Mouse (Mus musculus) urinary bladder, adult 2 months (tissue): Measurements from ENCODE around the gene Ehd4. TPM values are rescaled to one million over a fixed set of nuclear protein-coding genes. Genes with fewer than 3 reads are reported as not detected.

Experiments used
- DNase-seq: peaks from one replicate; pipeline ENCODE4 v3.0.0; 2022; ENCODE audit warnings: low spot score
- polyA plus RNA-seq: library from polyadenylated mRNA; depleted of rRNA; stranded (reverse); fragments of >200 nt; gene quantifications from 2 replicates; pipeline ENCODE4 v1.2.3, GENCODE M21; 2012

The Ehd4 gene
- polyA plus RNA-seq, 1 experiment, result 142 TPM

DNA sequence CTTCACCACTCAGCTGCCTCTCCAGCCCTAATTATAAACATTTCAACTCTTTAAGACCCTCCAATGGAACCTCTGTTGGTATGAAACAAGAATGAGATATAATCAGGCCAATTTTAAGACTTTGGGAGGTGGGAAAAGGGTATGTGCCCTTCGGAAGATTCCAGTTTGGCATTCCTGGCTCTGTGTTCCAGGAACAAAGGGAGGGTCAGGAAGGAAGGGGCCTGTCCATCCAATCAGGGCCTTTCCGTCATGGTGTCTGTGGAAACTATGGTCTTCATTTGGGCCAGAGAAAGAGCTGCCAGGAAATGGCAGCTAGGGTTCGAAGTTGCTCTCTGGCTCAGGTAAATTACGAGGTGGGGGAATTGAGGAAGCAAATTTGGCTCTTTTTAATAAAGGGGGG is 46.3 kb downstream of the Ehd4 start:
- DNase-seq, result no peak

GRCm38 (mm10) chr2:120107446-120107845 is 47.0 kb downstream of the Ehd4 start:
- DNase-seq, result no peak

DNA sequence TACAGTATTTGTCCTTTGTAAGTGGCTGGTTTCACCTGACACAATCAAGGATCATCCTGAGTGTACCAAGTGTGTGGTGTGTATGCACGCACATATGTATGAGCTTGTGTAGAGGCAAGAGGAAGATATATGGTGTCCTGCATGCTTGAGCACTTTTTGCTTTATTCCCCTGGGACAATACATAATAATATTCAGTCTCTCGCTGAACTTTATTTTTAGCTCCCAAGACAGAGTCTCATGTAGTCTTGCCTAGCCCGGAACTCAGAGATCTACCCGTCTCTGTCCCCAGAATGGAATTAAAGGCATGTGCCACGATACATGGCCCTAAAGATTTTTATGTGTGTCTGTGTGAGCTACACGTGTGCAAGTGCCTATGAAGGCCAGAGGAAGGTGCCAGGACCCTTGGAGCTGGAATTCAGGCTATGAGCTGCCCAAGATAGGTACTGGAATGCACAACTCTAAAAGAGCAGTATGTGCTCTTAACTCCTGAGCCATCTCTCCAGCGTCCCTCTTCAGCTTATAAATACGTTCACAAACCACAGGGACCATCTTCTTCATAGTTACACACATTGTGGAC is 47.9 kb downstream of the Ehd4 start:
- no peak for DNase-seq

DNA sequence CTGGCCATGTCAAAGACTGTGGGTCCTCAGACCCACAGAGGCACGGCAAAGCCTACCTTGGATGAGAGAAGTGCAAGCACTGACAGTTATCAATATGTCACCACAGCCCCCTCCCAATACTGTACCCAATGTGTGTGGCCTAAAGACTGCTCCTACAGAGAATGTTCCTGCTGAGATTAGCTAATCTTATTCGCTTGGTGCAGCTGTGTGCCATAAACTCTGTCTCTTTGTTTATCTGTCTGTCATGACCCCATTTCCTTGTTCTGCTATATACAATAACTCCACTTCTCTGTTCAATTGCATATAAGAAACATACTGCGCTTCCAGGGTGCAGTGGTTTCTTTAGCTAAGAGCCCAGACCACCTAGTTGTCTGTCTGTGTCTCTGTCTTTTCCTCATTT is 48.5 kb downstream of the Ehd4 start:
- DNase-seq, result no peak

GRCm38 (mm10) chr2:120102881-120103280 is 51.5 kb downstream of the Ehd4 start:
- no peak for DNase-seq

DNA sequence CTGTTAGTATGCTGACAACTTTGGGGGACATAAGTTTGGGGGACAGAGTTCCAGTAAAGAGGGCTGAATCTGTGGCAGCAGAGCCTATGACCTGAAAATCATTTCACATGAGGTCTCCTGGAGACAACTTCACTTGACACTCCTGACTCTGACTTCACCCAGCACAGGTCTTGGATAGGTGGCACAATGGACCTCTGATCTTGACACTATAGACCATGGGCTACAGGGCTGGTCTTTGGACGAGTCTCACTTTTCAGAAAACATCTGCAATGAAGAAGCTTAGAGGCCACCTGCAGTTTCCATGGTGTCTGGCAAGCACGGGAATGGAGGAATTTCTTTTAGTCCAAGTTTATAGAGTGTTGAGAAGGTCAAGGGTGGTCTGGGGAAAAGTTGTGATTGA is 52.0 kb downstream of the Ehd4 start:
- no peak for DNase-seq

GRCm38 (mm10) chr2:120101961-120102360 is 52.4 kb downstream of the Ehd4 start:
- DNase-seq, result no peak

DNA sequence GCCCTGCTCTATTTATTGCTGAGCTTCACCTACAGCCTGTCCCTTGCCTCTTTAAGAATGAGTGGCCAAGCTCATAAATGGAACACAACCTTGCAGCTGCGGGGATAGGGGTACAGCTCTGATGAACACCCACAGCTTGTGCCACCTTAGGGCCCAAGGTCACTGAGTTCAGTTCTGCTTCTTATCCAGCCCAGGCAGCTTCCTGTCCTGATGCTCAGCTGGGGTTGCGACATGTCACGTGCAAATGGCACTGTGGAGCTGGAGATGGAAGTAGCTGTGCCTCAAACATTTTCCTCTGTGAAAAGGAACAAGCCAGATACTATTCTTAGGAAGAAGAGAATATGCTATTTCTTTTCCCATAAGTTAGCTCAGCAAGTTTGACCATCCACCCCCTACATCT is 54.5 kb downstream of the Ehd4 start:
- no peak for DNase-seq

- DNase-seq, result no peak
Observed at GRCm38 (mm10) chr2:120099263-120099662, 55.1 kb downstream of the Ehd4 start.

GRCm38 (mm10) chr2:120098781-120099202 is 55.6 kb downstream of the Ehd4 start:
- DNase-seq, result no peak

DNA sequence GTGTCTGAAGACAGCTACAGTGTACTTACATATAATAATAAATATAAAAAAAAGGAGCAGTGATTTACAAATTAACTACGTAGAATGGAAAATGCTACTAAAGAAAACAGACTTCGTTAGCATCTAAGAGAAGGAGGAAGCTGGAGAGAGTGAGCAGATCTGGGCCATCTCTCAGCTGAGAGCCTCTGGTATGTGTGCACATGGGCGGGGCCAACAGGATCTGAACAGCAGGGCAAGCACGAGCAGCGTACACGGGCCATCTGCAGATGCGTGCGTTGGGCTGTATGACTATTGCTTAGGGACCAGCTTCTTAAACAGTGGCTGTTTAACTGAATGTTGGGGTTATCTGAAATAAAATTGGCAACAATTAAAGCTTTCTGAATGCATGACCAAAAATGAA is 56.5 kb downstream of the Ehd4 start:
- DNase-seq, result no peak

DNA sequence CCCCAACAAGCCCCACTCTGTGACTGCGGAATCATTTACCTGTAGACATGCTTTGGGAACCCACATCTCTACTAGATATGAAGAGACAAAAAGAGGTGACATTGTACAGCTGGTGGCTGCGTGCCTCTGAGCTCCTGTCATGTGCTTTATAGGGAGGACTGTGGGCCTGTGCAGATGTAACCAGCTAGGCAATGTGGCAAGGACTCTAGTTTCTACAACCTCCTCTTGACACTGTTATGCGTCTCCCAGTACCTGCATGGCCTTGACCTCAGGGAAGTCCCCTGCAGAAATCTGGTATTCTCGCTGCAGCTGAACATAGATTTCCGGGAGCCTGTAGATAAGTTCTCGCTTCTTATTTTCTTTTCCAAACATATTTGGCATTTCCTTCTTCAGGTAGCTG is 57.7 kb downstream of the Ehd4 start:
- no peak for DNase-seq

- DNase-seq, result no peak
Observed at GRCm38 (mm10) chr2:120096191-120096590, 58.2 kb downstream of the Ehd4 start.

DNA sequence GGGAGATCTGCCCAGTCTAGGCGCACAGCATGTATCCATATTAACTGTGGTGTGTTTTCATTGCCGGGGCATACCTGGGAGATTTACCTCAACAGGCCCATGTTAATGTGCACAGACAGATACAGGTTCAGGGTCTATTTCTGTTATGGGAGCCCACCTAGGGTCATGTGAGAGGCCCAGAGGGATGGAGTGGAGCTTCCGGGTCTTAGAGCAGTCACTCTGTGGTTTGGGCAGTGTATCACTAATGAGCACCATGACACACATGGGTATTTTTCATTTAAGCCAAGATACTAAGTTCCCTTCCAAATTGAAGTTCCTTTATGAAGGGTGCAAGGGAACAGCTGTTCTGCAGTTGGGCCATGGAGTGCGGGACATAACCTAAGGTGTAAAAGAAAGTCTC is 59.2 kb downstream of the Ehd4 start:
- DNase-seq, result no peak

DNA sequence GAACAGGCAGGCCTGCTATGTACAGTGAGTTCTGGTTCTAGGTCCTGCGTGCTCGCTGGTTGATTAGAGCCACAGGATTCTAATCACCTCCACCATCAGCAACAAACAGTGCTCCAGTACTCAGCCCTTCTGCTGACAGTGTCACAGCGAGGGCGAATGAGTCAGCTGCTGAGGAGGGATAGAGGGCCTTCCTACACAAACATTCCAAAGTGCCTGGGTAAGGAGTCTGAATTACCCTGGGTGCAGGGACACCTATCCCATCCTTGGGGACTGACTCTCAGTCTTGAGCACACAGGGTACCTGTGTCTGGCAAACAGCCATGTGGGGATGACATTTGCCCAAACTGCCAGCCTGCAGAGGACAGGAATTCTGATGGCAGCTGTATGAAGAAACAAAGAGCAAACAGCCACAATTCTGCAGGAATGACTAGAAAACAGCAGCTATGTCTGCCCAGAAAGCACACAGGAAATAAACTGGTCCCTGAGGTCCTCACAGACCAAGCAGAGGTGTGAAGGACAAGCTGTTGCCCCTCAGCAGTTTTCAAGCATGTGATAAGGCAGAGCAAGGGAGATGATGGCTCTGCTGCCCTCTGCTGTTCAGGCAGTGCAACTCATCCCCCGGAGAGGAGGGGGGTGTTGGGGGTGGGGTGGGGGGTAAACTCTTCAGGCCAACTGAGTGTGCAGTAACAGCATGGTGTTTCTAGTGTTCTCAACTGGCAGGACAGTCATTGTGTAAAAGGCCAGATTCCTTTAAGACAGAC is 60.6 kb downstream of the Ehd4 start:
- no peak for DNase-seq

- DNase-seq, result no peak
Observed at GRCm38 (mm10) chr2:120090979-120091378, 63.4 kb downstream of the Ehd4 start.

DNA sequence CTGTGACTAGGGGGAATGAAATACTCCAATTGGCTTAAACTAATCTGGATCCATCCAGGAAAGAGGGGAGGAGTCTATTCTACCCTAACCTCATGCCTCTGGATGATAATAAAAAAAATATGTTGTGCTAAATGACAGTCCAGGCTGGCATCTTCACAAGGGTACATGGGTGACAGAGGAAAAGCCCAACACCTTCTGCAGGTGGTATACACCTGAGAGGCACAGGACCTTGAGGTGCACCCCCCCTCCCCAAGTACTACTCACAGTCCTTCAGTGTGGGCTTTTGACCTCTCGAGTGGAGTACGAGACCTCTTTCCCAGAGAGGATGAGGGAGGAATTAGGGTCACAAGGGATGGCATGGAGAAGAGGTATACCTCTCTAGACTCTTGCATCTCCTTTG is 66.5 kb downstream of the Ehd4 start:
- DNase-seq, result no peak

DNA sequence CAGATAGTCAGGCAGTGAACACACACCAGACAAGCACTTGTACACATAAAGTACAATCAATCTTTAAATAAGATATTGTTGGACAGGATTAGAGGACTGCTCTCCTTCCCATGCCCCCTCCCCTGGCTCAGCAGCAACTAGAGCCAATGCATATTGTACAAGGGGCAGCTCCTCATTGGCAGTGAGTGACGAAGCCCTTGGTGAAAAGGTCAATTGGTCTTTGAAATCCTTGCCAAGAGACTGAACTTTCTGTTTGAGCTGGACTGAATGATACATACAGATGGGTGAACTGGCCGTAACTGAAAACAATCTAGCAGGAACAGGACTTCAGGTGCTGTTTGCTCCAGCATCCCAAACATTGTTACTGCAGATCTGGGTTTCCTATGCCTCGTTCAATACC is 67.0 kb downstream of the Ehd4 start:
- DNase-seq, result no peak

GRCm38 (mm10) chr2:120086038-120086437 is 68.4 kb downstream of the Ehd4 start:
- DNase-seq, result no peak

DNA sequence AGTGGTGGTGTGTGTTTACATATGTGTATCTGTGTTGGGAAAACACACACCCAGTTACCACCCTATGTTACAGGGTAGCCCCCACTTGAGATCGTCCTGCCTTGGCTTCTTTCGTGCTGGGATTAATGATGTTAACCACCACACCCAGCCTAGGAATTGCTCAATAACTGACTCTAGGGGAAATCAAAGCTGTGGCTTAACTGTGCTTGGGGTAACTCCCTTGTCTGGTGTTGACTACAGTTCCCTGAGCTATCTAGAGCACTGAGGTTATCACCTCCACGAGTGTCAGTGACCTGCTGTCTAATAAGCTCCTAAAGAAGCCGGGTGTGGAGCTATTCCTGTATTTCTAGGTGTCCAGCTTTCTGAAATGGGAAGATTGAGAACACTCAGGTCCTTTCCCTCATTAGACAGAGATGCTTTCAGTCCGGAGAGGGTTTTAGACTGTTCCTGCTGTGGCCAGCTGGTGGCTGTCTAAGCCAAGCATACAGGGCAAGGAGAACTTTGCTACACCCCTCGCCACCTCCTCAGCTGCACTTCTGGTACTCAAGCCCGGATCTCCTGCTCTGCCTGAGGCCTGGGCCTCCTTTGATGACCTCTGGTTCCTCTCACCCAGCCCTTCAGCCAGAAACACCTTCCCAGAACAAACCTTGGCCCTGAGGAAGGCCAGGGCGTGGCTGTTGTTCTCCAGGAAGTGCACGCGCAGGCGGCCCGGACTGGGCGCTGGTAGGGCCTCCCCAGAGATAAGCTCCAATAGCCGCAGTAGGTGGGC is 69.6 kb downstream of the Ehd4 start:
- DNase-seq, result peak; percentile 49

DNA sequence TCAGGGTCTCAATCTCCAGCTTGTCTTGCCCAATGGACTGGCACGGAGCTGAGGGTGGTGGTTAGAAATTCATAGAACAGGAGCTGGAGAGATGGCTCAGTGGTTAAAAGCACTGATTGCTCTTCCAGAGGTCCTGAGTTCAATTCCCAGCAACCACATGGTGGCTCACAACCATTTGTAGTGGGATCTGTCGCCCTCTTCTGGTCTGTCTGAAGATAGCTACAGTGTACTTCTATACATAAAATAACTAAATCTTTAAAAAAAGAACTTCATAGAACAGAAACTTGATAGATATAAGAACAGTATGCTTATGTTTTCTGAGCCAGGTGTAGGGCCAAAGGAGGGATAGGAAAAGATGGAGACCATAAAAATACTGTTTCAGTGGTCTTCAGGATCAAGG is 72.0 kb downstream of the Ehd4 start:
- DNase-seq, result no peak

DNA sequence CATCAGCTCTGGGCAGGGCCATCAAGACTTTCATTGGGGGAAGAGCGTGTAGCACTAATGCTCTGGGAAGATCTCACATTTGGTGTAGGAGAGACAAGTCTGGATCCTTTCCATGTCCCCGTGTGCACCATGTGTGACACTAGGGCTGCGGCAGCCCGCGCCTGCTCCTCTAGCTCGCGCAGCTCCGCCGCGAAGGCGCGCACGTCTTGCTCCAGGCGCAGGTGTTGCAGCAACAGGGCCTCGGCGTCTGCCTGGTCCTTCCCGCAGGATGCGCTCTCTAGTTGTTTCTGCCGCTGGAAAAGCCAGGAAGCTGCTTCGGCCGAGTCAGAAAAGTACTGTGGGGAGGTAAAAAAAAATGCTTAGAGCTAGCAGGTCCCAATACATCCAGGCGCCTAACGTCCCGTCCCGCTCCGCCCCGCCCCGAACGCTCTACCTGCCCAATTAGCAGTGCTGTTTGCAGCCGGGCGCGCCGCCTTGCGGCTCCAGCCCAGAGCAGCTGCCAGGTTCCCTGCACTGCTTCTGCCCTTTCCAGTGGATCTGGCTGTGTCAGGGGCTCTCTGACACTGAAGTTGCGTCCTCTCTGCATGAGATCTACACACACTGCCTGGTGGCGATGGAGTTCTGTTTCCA is 78.2 kb downstream of the Ehd4 start:
- peak; percentile 57 for DNase-seq

- no peak for DNase-seq
Observed at GRCm38 (mm10) chr2:120074096-120074495, 80.3 kb downstream of the Ehd4 start.
